In genomic region chr13:88822976-88823521, GRCm38 (mm10) we compare ENCODE assay signal across 9 mouse cellular contexts. TPM values are rescaled to one million over a fixed set of nuclear protein-coding genes. Genes with fewer than 3 reads are reported as not detected.
DNase-seq lines count a peak whose midpoint lies in the region; ATAC-seq and TF ChIP-seq lines count a peak whose summit lies in the region.
"Had no signal": no experiment of that assay in that cellular context is flagged by ENCODE, and none has a peak within 500 bp of the region (broad histone marks: within the 10 kb centered on the region; RNA-seq: fewer than 3 reads in every experiment).

No protein-coding gene starts in this region.

- H3K4me3 ChIP-seq in cerebellum, adult 2 months (replicated peaks; ENCODE audit: insufficient read depth, low read depth, low read length): peak overlapping the region; percentile 12
- peak overlapping the region; percentile 91 for H3K4me3 ChIP-seq in megakaryocyte, embryonic 14.5 days (replicated peaks)
- peak overlapping the region; percentile 71 for H3K4me3 ChIP-seq in limb, embryonic 13.5 days
- H3K4me3 ChIP-seq in stomach, embryonic 14.5 days (ENCODE audit: low read depth, low read length): peak overlapping the region; percentile 59

- no peak for TF ChIP-seq CTCF in cerebellum, adult 2 months (IDR thresholded peaks at IDR 0.05; ENCODE audit: borderline replicate concordance, insufficient read depth, low read depth, low read length)

- no peak for ATAC-seq in megakaryocyte, adult 5-6 weeks (ENCODE audit: poor library complexity, severe bottlenecking)
- peak; percentile 20; the same call in 1 of the 2 replicates for ATAC-seq in limb, embryonic 13.5 days (ENCODE audit: low FRiP score, low read depth)
- ATAC-seq in stomach, embryonic 14.5 days (ENCODE audit: insufficient number of reproducible peaks, insufficient read depth, low FRiP score, low read depth): no peak

- WGBS in cerebellum, adult 2 months: 17% methylated on average over 10 of the region's 10 CpGs
- WGBS in limb, embryonic 13.5 days: 16% methylated on average over 10 of the region's 10 CpGs
- WGBS in stomach, embryonic 14.5 days: 19% methylated on average over 10 of the region's 10 CpGs

- peak overlapping the region; percentile 97 for H3K4me2 ChIP-seq in limb, embryonic 13.5 days (replicated peaks)
- H3K4me2 ChIP-seq in stomach, embryonic 14.5 days (replicated peaks; ENCODE audit: low read depth, low read length): peak overlapping the region; percentile 96

- no peak for TF ChIP-seq POLR2A in cerebellum, adult 2 months (IDR thresholded peaks at IDR 0.05; ENCODE audit: borderline replicate concordance, insufficient read depth, low read length)

- 0 out of 2 replicates have a peak overlapping the region, but pooled peaks have one; percentile 19 for H3K9ac ChIP-seq in limb, embryonic 13.5 days
- peak overlapping the region; percentile 18; the same call in 1 of the 2 replicates for H3K9ac ChIP-seq in stomach, embryonic 14.5 days (replicated peaks; ENCODE audit: low read depth, low read length)
- H3K9ac ChIP-seq: liver, embryonic 14.5 days had no signal

- H3K27ac ChIP-seq in cerebellum, adult 2 months (ENCODE audit: insufficient read depth, low read length): no peak overlapping the region; the same call in 1 of the 2 replicates
- no peak overlapping the region for H3K27ac ChIP-seq in limb, embryonic 13.5 days
- no peak overlapping the region for H3K27ac ChIP-seq in stomach, embryonic 14.5 days (ENCODE audit: low read length)
- H3K27ac ChIP-seq: liver, embryonic 14.5 days had no signal

- no peaks in the 10 kb centered on the region for H3K4me1 ChIP-seq in cerebellum, adult 2 months (ENCODE audit: control insufficient read depth, insufficient read depth, low read length)
- peaks cover 45% of the 10 kb centered on the region for H3K4me1 ChIP-seq in megakaryocyte, embryonic 14.5 days
- H3K4me1 ChIP-seq in limb, embryonic 13.5 days: peaks cover 20% of the 10 kb centered on the region; the same call in 1 of the 2 replicates
- H3K4me1 ChIP-seq in stomach, embryonic 14.5 days (ENCODE audit: control insufficient read depth, insufficient read depth, low read length): no peaks in the 10 kb centered on the region

- no peaks in the 10 kb centered on the region; the same call in 1 of the 2 replicates for H3K27me3 ChIP-seq in cerebellum, adult 2 months (ENCODE audit: control insufficient read depth, insufficient read depth, low read length)
- peaks cover 25% of the 10 kb centered on the region for H3K27me3 ChIP-seq in megakaryocyte, embryonic 14.5 days (replicated peaks)
- peaks cover 18% of the 10 kb centered on the region for H3K27me3 ChIP-seq in limb, embryonic 13.5 days
- no peaks in the 10 kb centered on the region for H3K27me3 ChIP-seq in stomach, embryonic 14.5 days (ENCODE audit: control insufficient read depth, insufficient read depth, low read length)

- no peaks in the 10 kb centered on the region for H3K9me3 ChIP-seq in megakaryocyte, embryonic 14.5 days
- H3K9me3 ChIP-seq in limb, embryonic 13.5 days: no peaks in the 10 kb centered on the region
- no peaks in the 10 kb centered on the region for H3K9me3 ChIP-seq in stomach, embryonic 14.5 days (ENCODE audit: control insufficient read depth, low read depth, low read length)

- peak in 1 of 2 experiments; percentile 15 for DNase-seq in cerebellum, adult 2 months
- no peak for DNase-seq in cerebellum, adult 11-12 months
- no peak for DNase-seq in lung, adult 18-20 months
- no peak for DNase-seq in cerebellum, postnatal 36 days

- no peaks in the 10 kb centered on the region for H3K36me3 ChIP-seq in megakaryocyte, embryonic 14.5 days (replicated peaks; ENCODE audit: low read length)
- H3K36me3 ChIP-seq in limb, embryonic 13.5 days: no peaks in the 10 kb centered on the region
- H3K36me3 ChIP-seq in stomach, embryonic 14.5 days (ENCODE audit: control insufficient read depth, insufficient read depth, low read length): no peaks in the 10 kb centered on the region

RNA-seq across cellular contexts. Expression of gene Edil3, which starts 1.8 kb away (rescaled TPM):
- 45.3 and 51.4 TPM in 2 replicates for polyA plus RNA-seq in cerebellum, adult 2 months (2012; rRNA removed)
- 0.89 TPM in 1 of 2 replicates, not detected in the other for polyA plus RNA-seq in megakaryocyte, embryonic 14.5 days (2012; ENCODE audit: insufficient read depth, low replicate concordance)
- 0.09 and 0.13 TPM in 2 replicates for total RNA-seq in megakaryocyte, adult 5-6 weeks (2015)
- 0.26 TPM in 1 of 2 replicates, not detected in the other for total RNA-seq in megakaryocyte, adult 5-6 weeks (2017)
- polyA plus RNA-seq in limb, embryonic 13.5 days (2015; fragmentation: Nextera tagmentation; extraction: Ambion mirVana): 14.0 and 14.3 TPM in 2 replicates
- 15.2 and 18.2 TPM in 2 replicates for polyA plus RNA-seq in stomach, embryonic 14.5 days (2014; fragmentation: Nextera tagmentation; extraction: Ambion mirVana)

Comparison
In these comparisons a context has a peak if more than half of its experiments do, and no peak if none do; other contexts are left out.
1. H3K4me3 ChIP-seq: peak in every context shown above with its lines; median percentile 91 in megakaryocyte, embryonic 14.5 days; 71 in limb, embryonic 13.5 days; 59 in stomach, embryonic 14.5 days; 12 in cerebellum, adult 2 months.